Mouse (Mus musculus): Measurements from ENCODE around the gene Fcna.

GRCm38 (mm10) chr2:25676486-25676885 lies 48.7 kb upstream of the Fcna start, which contains the start of gene Lcn6:
- TF ChIP-seq ZNF384 (IDR thresholded peaks at IDR 0.05; ENCODE audit: low read depth, low read length): no peak
- TF ChIP-seq HCFC1 (IDR thresholded peaks at IDR 0.05; ENCODE audit: borderline replicate concordance, insufficient read depth, low read length): no peak
